Mouse (Mus musculus): ENCODE results near the gene Alg10b. TPM values are rescaled to one million over a fixed set of nuclear protein-coding genes. Genes with fewer than 3 reads are reported as not detected.

Gene Alg10b
- polyA plus RNA-seq, 1 experiment from 2014 or later: 42.1 TPM

DNA sequence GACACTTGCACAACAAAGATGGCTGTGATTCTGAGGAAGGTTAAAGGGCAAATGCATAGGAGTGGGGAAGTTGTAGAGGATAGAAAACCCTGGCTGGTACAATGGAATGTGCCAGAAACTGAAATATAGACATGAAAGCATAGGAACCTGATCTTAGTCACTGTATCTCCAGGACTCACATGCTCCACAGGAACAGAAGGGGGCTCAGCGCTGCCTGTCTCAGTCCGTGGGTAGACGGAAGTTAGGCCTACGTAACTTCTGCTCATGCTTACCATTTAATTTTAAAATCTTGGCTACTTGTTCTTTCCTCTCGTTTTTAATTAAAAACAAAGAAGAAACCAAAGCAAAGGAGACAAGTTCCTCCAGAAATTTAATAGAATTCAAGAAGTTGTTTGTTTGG, 20.0 kb downstream of the Alg10b start:
- Histone ChIP-seq H3K27me3 (ENCODE audit: control insufficient read depth, insufficient read depth, low read length) (no peaks in the 10 kb centered on the region), H3K9me3 (ENCODE audit: control insufficient read depth, low read length) (no peaks in the 10 kb centered on the region), H3K4me3 (ENCODE audit: low read length) (no peak overlapping the region), H3K9ac (ENCODE audit: low read depth, low read length) (no peak overlapping the region), H3K27ac (ENCODE audit: low read depth, low read length) (no peak overlapping the region), H3K4me1 (ENCODE audit: control insufficient read depth, insufficient read depth, low read length) (no peaks in the 10 kb centered on the region), H3K4me2 (replicated peaks; ENCODE audit: low read depth, low read length) (no peak overlapping the region), H3K36me3 (ENCODE audit: control insufficient read depth, insufficient read depth, low read length) (no peaks in the 10 kb centered on the region)
- 86% methylated on average over 5 of the region's 5 CpGs for WGBS
- ATAC-seq (ENCODE audit: low FRiP score, low TSS enrichment): no peak

DNA sequence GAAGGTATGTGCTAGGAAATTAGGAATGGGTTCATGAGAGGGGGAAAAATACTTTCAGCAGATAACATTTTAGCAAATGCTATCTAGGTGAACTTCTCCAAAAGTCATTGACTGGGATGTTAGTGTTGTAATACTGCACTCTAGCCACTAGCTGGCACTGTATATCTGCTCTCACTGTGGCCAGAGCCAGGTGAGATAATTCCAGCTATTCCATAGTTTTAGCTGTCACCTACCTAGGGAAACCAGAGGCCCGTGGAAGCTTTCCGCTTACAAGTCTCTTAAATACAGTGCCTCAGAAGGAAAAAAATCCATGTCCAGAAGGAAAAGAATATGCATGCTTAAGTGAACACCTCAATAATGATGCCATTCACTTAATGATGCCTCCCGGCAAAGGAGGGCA, 25.6 kb downstream of the Alg10b start:
- H3K9ac ChIP-seq (ENCODE audit: low read depth, low read length): no peak overlapping the region
- 45% methylated on average over 3 of the region's 3 CpGs for WGBS
- no peaks in the 10 kb centered on the region for H3K36me3 ChIP-seq (ENCODE audit: control insufficient read depth, insufficient read depth, low read length)
- no peaks in the 10 kb centered on the region for H3K4me1 ChIP-seq (ENCODE audit: control insufficient read depth, insufficient read depth, low read length)
- no peak overlapping the region for H3K4me2 ChIP-seq (replicated peaks; ENCODE audit: low read depth, low read length)
- H3K4me3 ChIP-seq (ENCODE audit: low read length): no peak overlapping the region
- H3K27ac ChIP-seq (ENCODE audit: low read depth, low read length): no peak overlapping the region
- H3K9me3 ChIP-seq (ENCODE audit: control insufficient read depth, low read length): no peaks in the 10 kb centered on the region
- H3K27me3 ChIP-seq (ENCODE audit: control insufficient read depth, insufficient read depth, low read length): no peaks in the 10 kb centered on the region
- no peak; the same call in 1 of the 2 replicates for ATAC-seq (ENCODE audit: low FRiP score, low TSS enrichment)

DNA sequence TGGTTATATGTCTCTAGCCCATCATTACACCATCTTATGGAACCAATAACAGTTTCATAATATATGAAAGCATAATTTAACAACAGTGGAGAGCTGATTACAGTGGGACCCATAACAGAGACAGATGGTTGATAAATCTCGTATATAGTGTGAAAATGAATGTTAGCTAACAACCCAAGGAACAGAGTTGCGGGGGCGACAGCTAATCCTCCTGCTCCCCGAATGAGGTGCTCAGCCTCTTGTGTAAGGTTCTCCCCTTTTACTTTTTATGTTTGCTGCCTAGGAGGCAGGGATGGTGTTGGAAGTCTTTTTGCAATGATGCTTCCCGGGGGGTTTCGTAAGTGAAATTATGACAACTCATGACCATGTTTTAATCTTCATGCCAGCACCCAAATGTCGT, 58.8 kb downstream of the Alg10b start:
- Histone ChIP-seq H3K36me3 (ENCODE audit: control insufficient read depth, insufficient read depth, low read length) (no peaks in the 10 kb centered on the region), H3K27ac (ENCODE audit: low read depth, low read length) (no peak overlapping the region), H3K9me3 (ENCODE audit: control insufficient read depth, low read length) (no peaks in the 10 kb centered on the region), H3K4me2 (replicated peaks; ENCODE audit: low read depth, low read length) (no peak overlapping the region), H3K27me3 (ENCODE audit: control insufficient read depth, insufficient read depth, low read length) (no peaks in the 10 kb centered on the region), H3K4me3 (ENCODE audit: low read length) (no peak overlapping the region), H3K9ac (ENCODE audit: low read depth, low read length) (no peak overlapping the region), H3K4me1 (ENCODE audit: control insufficient read depth, insufficient read depth, low read length) (no peaks in the 10 kb centered on the region)
- WGBS: 90% methylated on average over 7 of the region's 7 CpGs
- ATAC-seq (ENCODE audit: low FRiP score, low TSS enrichment): no peak

Small RNAs within 50 kb of the gene (microRNA-seq; reads per million reads assigned to microRNA genes)
- gene Mir7648: not detected
